Mouse (Mus musculus): ENCODE results near the gene Olfr695.
"Not testable (repeated sequence)": the region's sequence is repeated elsewhere in the genome, so short reads cannot be mapped to it uniquely, and the experiment has no call there.

DNA sequence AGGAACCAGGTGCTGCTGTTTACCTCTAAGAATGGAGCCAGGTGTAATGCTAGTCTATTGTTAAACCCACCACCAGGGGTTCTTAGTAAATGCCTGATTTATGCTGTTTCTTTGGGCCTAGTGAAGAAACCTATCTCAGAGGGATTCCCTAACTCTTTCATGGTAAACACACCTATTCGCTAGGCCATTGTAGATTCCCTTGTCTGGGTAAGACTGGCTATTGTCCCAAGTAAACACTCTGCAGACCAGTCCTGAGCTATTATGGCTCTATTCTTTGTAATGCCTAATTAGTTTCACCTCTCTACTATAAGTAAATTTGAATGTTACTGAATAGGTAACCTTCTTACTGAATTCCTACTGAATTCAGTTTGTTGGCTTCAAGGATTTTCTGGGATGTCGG, 44.8 kb upstream of the Olfr695 start:
- TF ChIP-seq GATA1 (IDR thresholded peaks at IDR 0.05; ENCODE audit: borderline replicate concordance, low read length); FLI1 (IDR thresholded peaks at IDR 0.05; ENCODE audit: low read length): not testable (repeated sequence)

All from megakaryocyte, embryonic 14.5 days (primary cell).